Mouse (Mus musculus) adrenal gland, adult 2 months (tissue): ENCODE results near the gene Nup43. TPM values are rescaled to one million over a fixed set of nuclear protein-coding genes. Genes with fewer than 3 reads are reported as not detected.

Experiments used
- DNase-seq: peaks from one replicate; pipeline ENCODE4 v3.0.0; 2021
- polyA plus RNA-seq: library from polyadenylated mRNA; depleted of rRNA; stranded (reverse); fragments of >200 nt; gene quantifications from 2 replicates; pipeline ENCODE4 v1.2.3, GENCODE M21; 2012; rRNA removed
- total RNA-seq, 2 experiments: library from RNA; stranded (reverse); gene quantifications; 2 replicates each; pipeline ENCODE4 v1.2.3; 2021

Nup43 gene
- total and polyA plus RNA-seq, 3 experiments: 1.2 to 10.8 (median 10.5) TPM

DNA sequence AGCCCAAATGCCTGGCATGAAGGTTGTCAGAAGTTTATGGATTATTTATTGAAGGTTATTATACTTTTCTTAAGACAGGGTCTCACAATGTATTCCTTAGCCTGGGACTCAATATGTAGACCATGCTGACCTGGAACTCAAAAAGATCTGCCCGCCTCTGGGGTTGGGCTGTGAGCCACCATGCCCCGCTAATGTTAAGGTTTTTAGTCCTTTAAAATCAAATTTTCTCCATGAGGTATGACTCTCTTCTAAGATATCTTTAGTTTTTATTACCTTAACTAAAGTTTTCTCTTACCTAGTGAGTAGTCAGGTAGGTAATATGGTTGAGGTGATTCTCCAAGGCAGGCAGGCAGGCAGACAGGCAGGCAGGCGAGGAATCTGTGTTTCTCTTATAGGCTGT lies 14.9 kb downstream of the Nup43 start:
- no peak for DNase-seq

DNA sequence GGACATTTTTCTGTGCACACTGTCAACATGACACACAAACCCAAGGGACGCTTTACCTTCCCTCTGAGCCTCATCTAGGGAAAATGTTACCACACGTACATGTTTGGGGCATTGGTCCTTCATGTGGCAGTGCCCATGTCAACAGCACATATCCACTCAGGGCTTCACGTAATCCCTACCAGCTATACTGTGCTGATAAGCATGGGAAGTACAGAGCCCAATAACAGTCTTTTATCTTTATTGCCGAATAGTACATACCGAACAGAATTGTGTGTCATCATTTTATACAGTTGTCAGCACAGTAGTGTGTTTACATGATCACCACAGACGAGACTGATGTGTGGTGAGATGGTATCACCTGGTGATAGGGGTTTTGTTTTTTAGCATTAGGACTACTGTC lies 19.6 kb downstream of the Nup43 start:
- DNase-seq: no peak

DNA sequence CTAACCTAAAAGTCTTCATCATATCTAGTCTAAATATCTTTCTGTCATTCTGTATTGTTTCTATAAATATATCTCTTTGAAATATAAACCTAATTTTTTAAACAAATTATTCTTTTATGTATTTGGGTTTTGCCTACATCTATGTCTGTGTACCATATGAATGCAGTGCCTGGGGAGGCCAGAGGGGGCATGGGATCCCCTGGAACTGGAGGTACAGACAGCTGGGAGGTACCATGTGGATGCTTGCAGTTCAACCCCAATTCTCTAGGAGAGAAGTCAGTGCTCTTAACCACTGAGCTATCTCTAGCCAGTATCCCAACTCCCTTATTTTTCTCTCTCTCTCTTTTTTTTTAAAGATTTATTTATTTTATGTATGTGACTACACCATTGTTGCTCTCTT lies 28.0 kb downstream of the Nup43 start:
- DNase-seq: no peak

DNA sequence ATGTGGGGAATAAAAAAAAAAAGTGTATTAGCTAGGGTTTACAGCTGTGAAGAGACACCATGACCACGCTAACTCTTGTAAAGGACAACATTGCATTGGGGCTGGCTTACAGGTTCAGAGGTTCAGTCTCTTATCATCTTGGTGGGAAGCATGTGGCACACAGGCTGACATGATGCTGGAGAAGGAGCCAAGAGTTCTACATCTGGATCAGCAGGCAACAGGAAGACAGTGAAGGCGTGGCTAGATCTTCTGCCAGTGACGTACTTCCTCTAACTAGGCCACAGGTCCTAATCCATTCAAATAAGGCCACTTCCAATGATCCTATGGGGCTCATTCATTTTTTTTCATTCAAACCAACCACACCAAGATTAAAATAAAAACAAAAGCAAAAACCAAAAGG lies 32.8 kb downstream of the Nup43 start:
- DNase-seq: no peak

DNA sequence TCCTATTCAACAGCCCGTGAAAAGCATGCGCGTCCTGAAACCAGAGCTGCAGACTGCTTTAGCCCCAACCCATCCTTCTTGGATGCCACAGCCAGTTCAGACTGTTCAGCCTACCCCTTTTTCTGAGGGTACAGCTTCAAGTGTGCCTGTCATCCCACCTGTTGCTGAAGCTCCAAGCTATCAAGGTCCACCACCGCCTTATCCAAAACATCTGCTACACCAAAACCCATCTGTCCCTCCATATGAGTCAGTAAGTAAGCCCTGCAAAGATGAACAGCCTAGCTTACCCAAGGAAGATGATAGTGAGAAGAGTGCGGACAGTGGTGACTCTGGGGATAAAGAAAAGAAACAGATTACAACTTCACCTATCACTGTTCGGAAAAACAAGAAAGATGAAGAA lies 35.3 kb downstream of the Nup43 start:
- DNase-seq: no peak

DNA sequence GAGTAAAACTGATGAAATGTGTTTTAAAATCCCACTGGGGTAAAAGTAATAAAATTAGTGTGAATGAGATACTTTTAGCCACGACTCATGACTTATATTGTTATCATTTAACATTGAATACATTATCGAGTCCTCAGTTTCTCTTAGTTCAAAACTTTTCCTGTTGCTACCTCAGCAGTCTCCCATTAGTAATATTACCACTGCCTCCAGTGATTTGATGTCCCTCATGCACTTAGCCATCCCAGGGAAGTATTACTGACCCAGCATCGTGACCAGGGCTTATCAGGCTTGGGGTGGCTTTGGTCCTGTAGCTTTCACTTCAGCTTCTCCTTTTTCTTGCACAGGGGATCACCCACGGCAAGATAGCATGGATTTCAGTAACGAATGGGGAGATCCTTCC lies 42.8 kb downstream of the Nup43 start:
- no peak for DNase-seq

DNA sequence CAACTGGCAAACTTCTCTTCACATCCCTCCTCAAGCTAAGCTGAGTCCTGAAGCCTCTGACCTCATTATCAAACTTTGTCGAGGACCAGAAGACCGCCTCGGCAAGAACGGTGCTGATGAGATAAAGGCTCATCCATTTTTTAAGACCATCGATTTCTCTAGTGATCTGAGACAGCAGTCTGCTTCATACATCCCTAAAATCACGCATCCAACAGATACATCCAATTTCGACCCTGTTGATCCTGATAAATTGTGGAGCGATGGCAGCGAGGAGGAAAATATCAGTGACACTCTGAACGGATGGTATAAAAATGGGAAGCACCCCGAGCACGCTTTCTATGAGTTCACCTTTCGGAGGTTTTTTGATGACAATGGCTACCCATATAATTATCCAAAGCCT lies 45.2 kb downstream of the Nup43 start:
- no peak for DNase-seq

DNA sequence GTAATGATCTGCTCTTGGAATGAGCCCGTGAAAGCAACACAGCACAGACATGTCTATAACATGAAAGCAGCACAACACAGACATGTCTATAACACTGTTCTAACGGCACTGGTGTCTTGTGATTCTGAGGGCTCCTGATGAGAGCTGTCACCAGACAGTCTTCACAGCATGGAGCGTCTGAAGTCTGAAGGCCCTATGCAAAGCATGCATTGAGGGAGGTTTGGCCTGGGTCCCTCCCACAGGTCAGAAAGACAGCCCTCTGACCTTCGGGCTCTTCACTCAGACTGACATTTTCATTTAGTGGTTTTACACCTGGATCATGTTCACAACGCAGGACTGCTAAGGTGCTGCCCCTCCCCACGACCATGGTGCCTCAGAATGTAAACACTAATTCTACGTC lies 47.8 kb downstream of the Nup43 start:
- DNase-seq: no peak

DNA sequence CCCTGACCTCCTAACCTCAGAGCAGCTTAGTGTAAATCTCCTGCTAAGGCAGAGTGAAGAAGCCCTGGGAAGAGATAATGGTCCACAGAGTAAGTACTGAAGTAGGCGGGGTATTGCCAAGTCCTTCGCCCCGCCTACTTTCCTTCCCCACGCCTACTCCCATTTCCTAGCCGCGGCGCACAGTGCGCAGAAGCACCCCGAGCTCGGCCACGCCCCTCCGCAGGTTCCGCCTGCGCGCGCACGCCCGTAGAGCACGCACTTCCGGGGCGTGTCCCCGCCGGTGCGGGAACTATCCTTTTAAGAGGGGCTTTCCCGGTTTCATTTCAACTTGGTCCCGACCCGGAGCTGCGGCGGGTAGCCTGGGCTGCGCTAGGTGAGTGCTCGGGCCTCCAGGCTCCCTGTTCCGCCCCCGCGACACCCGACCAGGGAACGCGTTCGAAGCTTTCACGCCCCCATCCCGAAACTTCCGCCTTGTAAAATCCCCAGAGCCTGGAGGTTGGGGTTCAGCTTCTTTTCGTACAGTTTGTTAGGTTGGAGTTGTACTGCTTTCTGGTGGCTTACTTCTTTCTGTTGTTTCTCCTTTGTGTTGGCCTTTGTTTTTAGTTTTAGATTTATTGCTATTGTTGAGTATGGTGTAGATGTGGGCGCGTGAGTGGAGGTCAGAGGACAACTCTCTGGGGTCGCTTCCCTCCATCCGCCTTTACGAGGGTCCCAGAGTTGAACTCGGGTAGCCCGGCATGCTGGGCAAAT lies 58.6 kb downstream of the Nup43 start, which contains the start of gene Katna1:
Gene Katna1, plus strand, starts transcription at position 250 of the 750 bp plus-strand sequence.
- peak; percentile 95 for DNase-seq

DNA sequence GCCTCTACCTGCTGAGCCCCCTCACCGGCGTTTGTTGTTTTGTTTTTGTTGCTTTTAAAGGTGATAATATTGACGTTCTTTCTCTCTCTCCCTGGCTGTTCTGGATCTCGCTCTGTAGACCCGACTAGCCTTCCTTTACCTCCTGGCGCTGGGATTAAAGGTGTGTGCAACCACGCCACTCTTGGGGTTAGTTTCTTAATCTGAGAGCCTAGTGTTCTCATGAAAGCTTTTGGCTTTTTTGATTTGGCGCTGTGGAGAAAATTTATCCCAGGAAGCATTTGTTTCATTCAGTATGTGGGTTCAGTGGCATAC lies 59.2 kb downstream of the Nup43 start:
- DNase-seq: no peak

DNA sequence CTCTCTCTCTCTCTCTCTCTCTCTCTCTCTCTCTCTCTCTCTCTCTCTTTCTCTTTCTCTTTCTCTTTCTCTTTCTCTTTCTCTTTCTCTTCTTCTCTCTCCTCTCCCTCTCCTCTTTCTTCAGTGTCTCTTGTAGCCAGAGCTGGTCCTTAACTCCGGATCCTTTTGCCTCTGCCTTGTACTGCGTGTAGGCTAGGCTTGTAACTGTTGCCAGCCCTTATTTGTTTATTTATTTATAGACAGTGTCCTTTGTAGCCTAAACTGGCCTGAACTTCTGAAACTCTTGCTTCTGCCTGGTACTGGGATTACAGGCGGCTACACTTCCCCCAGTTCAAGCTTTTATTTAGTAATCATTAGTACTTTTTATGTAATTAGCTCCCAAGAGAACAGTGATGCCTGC lies 59.7 kb downstream of the Nup43 start:
- no peak for DNase-seq

Other genes with a start within 250 kb of the Nup43 start
- gene Ulbp1, start 193.9 kb upstream of the Nup43 start, total RNA-seq: 1 to 10 TPM; 5.5 to 5.6 TPM
- gene Ulbp1, start 193.9 kb upstream of the Nup43 start, polyA plus RNA-seq: 0.45 and 0.80 TPM in 2 replicates
- 10 to 100 TPM; 19.4 to 23.7 TPM for gene Lrp11, start 77.7 kb upstream of the Nup43 start, total RNA-seq
- gene Lrp11, start 77.7 kb upstream of the Nup43 start, polyA plus RNA-seq: 64.0 and 73.2 TPM in 2 replicates
- gene Pcmt1, start 13.6 kb downstream of the Nup43 start, total RNA-seq: 10 to 100 TPM; 67.1 to 80.0 TPM
- gene Pcmt1, start 13.6 kb downstream of the Nup43 start, polyA plus RNA-seq: 29.2 and 33.3 TPM in 2 replicates
- 10 to 100 TPM; 43.0 to 63.3 TPM for gene Lats1, start 13.7 kb downstream of the Nup43 start, total RNA-seq
- gene Lats1, start 13.7 kb downstream of the Nup43 start, polyA plus RNA-seq: 7.8 and 9.4 TPM in 2 replicates
- 10 to 100 TPM; 28.5 to 31.3 TPM for gene Katna1, start 58.5 kb downstream of the Nup43 start, total RNA-seq
- 0.74 and 1.2 TPM in 2 replicates for gene Katna1, start 58.5 kb downstream of the Nup43 start, polyA plus RNA-seq
- gene Ginm1, start 125.3 kb downstream of the Nup43 start, total RNA-seq: 100 to 1,000 TPM; 224 to 279 TPM
- 28.2 and 33.4 TPM in 2 replicates for gene Ginm1, start 125.3 kb downstream of the Nup43 start, polyA plus RNA-seq
- gene Ppil4, start 125.4 kb downstream of the Nup43 start, total RNA-seq: 10 to 100 TPM; 21.6 to 26.7 TPM
- 2.7 and 3.5 TPM in 2 replicates for gene Ppil4, start 125.4 kb downstream of the Nup43 start, polyA plus RNA-seq
- under 1 TPM; 0.28 to 0.35 TPM for gene Zc3h12d, start 165.0 kb downstream of the Nup43 start, total RNA-seq
- gene Zc3h12d, start 165.0 kb downstream of the Nup43 start, polyA plus RNA-seq: 0.40 TPM in 2 replicates